Mouse (Mus musculus): ENCODE measurements around the gene Ddx39b. TPM values are rescaled to one million over a fixed set of nuclear protein-coding genes. Genes with fewer than 3 reads are reported as not detected.

Gene Ddx39b
- polyA plus RNA-seq (2014; fragmentation: Nextera tagmentation; extraction: Ambion mirVana), result 386 and 390 TPM in 2 replicates

- Histone ChIP-seq H3K4me2 (ENCODE audit: low read length) (peak within 1 kb of the TSS; percentile 95), H3K9ac (replicated peaks; ENCODE audit: low read length) (peak within 1 kb of the TSS; percentile 98), H3K4me3 (replicated peaks; ENCODE audit: low read depth, low read length) (peak within 1 kb of the TSS; percentile 71), H3K27ac (replicated peaks; ENCODE audit: low read depth, low read length) (peak within 1 kb of the TSS; percentile 97), H3K27me3 (ENCODE audit: control insufficient read depth, insufficient read depth, low read length) (no peaks in the 10 kb centered on the region), H3K36me3 (ENCODE audit: control insufficient read depth, insufficient read depth, low read length) (peaks cover 36% of the 10 kb centered on the region), H3K4me1 (ENCODE audit: control insufficient read depth, insufficient read depth, low read length) (peaks cover 40% of the 10 kb centered on the region), H3K9me3 (ENCODE audit: control insufficient read depth, low read length) (no peaks in the 10 kb centered on the region)
- under 1% methylated on average over 69 of the region's 69 CpGs for WGBS
- ATAC-seq (ENCODE audit: low FRiP score, low TSS enrichment) (peak; percentile 91), DNase-seq (peak; percentile 98)
Measured at GRCm38 (mm10) chr17:35241305-35242014, at the start of gene Ddx39b. Ddx39b (plus strand) TSS chr17:35241746.

- no peak overlapping the region for H3K9ac ChIP-seq (replicated peaks; ENCODE audit: low read length)
- H3K9me3 ChIP-seq (ENCODE audit: control insufficient read depth, low read length), result no peaks in the 10 kb centered on the region
- H3K4me1 ChIP-seq (ENCODE audit: control insufficient read depth, insufficient read depth, low read length), result peaks cover 6% of the 10 kb centered on the region; the same call in 1 of the 2 replicates
- DNase-seq, result no peak
- no peaks in the 10 kb centered on the region for H3K36me3 ChIP-seq (ENCODE audit: control insufficient read depth, insufficient read depth, low read length)
- ATAC-seq (ENCODE audit: low FRiP score, low TSS enrichment), result no peak
- 86% methylated on average over 5 of the region's 5 CpGs for WGBS
- no peak overlapping the region for H3K4me2 ChIP-seq (ENCODE audit: low read length)
- H3K27ac ChIP-seq (replicated peaks; ENCODE audit: low read depth, low read length), result no peak overlapping the region
- peaks cover 29% of the 10 kb centered on the region for H3K27me3 ChIP-seq (ENCODE audit: control insufficient read depth, insufficient read depth, low read length)
- H3K4me3 ChIP-seq (replicated peaks; ENCODE audit: low read depth, low read length), result no peak overlapping the region
Measured at GRCm38 (mm10) chr17:35192924-35193323, 48.6 kb upstream of the Ddx39b start.

DNA sequence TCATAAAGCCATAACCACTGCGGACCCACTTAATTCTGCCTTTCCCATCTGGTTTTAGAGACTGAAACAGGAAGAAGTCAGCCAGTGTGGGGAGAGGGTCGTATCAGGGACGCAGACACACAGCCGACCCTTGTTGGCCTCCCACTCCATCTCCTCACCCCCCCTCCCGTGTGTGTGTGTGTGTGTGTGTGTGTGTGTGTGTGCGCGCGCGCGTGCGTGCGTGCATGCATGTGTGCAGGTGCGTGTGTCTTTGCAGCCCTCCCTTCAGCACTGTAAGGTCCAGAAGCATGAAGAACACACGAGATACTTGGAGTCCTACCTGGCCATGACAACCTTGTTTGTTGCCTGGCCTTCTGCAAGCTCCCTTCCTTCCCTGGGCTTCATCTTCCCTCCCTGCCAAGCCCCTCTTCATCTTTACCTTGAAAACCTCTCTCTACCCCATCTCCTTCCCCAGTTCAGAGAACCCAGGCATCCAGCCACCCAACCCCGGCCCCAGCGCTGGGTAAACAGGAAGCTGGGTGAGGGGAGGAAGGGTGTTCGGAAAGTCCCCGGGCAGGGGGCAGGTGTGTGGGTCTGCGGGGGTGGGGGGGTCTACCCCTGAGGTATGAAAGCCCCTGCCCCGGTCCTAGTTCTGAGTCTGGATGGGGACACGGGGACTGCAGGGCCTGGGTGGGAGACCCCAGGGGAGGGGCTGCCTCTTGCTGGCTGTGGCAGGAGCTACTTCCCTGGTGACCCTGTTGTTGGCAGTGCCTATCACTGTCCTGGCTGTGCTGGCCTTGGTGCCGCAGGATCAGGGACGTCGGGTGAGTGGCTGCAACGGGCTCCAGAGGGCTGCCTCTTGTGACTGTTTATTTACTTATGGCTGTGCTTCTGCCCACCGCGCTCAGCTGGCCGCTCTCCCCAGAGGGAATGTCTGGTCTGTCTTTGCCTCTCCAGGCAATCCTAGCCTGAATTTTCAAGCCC is 47.4 kb upstream of the Ddx39b start, which contains the start of gene Ltb:
Gene Ltb (plus strand): TSS at position 559 of the 963 bp plus-strand sequence.
- Histone ChIP-seq H3K4me1 (ENCODE audit: control insufficient read depth, insufficient read depth, low read length) (peaks cover 6% of the 10 kb centered on the region; the same call in 1 of the 2 replicates), H3K4me2 (ENCODE audit: low read length) (peak within 1 kb of the TSS; percentile 62), H3K4me3 (replicated peaks; ENCODE audit: low read depth, low read length) (no peak within 1 kb of the TSS), H3K27ac (replicated peaks; ENCODE audit: low read depth, low read length) (no peak within 1 kb of the TSS), H3K9ac (replicated peaks; ENCODE audit: low read length) (peak within 1 kb of the TSS; percentile 42; the same call in 1 of the 2 replicates), H3K27me3 (ENCODE audit: control insufficient read depth, insufficient read depth, low read length) (peaks cover 29% of the 10 kb centered on the region), H3K9me3 (ENCODE audit: control insufficient read depth, low read length) (no peaks in the 10 kb centered on the region), H3K36me3 (ENCODE audit: control insufficient read depth, insufficient read depth, low read length) (no peaks in the 10 kb centered on the region)
- DNase-seq (no peak), ATAC-seq (ENCODE audit: low FRiP score, low TSS enrichment) (no peak)
- 74% methylated on average over 28 of the region's 28 CpGs for WGBS

DNA sequence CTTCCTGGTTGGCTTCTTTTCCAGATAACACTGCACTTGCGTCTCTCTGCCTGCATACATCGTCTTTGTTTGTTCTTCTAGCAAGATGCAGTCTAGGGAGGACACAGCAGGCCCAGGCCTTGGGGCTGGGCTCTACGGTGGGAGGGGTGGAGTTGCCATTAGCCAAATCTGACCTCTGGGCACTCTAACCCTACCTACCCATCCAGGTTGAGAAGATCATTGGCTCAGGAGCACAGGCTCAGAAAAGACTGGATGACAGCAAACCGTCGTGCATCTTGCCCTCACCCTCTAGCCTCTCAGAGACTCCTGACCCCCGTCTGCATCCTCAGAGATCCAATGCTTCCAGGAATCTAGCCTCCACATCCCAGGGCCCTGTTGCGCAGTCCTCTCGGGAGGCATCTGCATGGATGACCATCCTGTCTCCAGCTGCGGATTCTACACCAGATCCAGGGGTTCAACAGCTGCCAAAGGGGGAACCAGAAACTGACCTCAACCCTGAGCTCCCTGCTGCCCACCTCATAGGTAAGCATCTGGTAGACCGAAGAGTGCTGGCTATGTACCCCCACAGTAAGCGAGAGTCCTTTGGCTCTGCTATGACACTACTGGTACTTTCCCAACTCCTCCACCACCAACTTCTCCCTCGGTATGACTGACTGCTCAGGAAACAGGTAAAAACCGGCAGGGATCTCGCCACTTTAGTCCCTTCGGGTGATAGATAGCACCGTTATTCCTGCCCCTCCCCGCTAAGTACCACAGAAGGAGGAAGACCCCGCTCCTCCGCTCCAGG is 46.5 kb upstream of the Ddx39b start:
- no peak for ATAC-seq (ENCODE audit: low FRiP score, low TSS enrichment)
- DNase-seq, result no peak

GRCm38 (mm10) chr17:35195631-35196320 is 45.8 kb upstream of the Ddx39b start:
- H3K27me3 ChIP-seq (ENCODE audit: control insufficient read depth, insufficient read depth, low read length), result peaks cover 29% of the 10 kb centered on the region
- H3K9ac ChIP-seq (replicated peaks; ENCODE audit: low read length), result peak overlapping the region; percentile 42; the same call in 1 of the 2 replicates
- H3K4me2 ChIP-seq (ENCODE audit: low read length), result peak overlapping the region; percentile 62
- no peaks in the 10 kb centered on the region for H3K36me3 ChIP-seq (ENCODE audit: control insufficient read depth, insufficient read depth, low read length)
- H3K27ac ChIP-seq (replicated peaks; ENCODE audit: low read depth, low read length), result no peak overlapping the region
- peaks cover 6% of the 10 kb centered on the region; the same call in 1 of the 2 replicates for H3K4me1 ChIP-seq (ENCODE audit: control insufficient read depth, insufficient read depth, low read length)
- H3K9me3 ChIP-seq (ENCODE audit: control insufficient read depth, low read length), result no peaks in the 10 kb centered on the region
- WGBS, result 1% methylated on average over 66 of the region's 66 CpGs
- peak overlapping the region; percentile 30 for H3K4me3 ChIP-seq (replicated peaks; ENCODE audit: low read depth, low read length)
- peak; percentile 71 for ATAC-seq (ENCODE audit: low FRiP score, low TSS enrichment)
- DNase-seq, result peak; percentile 84

More for the DNA sequence above, 46.5 kb upstream of the Ddx39b start:
- peak overlapping the region; percentile 42; the same call in 1 of the 2 replicates for H3K9ac ChIP-seq (replicated peaks; ENCODE audit: low read length)
- H3K36me3 ChIP-seq (ENCODE audit: control insufficient read depth, insufficient read depth, low read length), result no peaks in the 10 kb centered on the region
- H3K4me2 ChIP-seq (ENCODE audit: low read length), result peak overlapping the region; percentile 62
- H3K27ac ChIP-seq (replicated peaks; ENCODE audit: low read depth, low read length), result no peak overlapping the region
- WGBS, result 46% methylated on average over 19 of the region's 19 CpGs
- no peaks in the 10 kb centered on the region for H3K9me3 ChIP-seq (ENCODE audit: control insufficient read depth, low read length)
- peaks cover 29% of the 10 kb centered on the region for H3K27me3 ChIP-seq (ENCODE audit: control insufficient read depth, insufficient read depth, low read length)
- H3K4me3 ChIP-seq (replicated peaks; ENCODE audit: low read depth, low read length), result peak overlapping the region; percentile 30
- peaks cover 6% of the 10 kb centered on the region; the same call in 1 of the 2 replicates for H3K4me1 ChIP-seq (ENCODE audit: control insufficient read depth, insufficient read depth, low read length)

DNA sequence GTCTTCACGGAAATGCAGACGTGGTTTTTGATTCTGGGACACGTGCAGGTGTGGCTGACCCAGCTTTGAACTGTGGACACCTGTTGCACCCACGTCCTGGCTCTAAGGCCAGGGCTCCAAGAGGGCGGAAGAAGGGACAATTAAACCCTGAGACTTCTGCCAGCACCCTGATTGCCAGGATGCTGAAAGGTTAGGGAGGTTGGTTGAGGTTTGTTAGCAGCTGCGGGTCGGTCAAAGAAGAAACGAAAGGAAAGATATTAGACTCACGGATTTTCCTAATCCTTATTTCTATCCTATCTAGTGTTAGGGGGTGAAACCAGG is 45.3 kb upstream of the Ddx39b start:
- DNase-seq, result no peak
- H3K9ac ChIP-seq (replicated peaks; ENCODE audit: low read length), result no peak overlapping the region; the same call in 1 of the 2 replicates
- 41% methylated on average over 9 of the region's 9 CpGs for WGBS

DNA sequence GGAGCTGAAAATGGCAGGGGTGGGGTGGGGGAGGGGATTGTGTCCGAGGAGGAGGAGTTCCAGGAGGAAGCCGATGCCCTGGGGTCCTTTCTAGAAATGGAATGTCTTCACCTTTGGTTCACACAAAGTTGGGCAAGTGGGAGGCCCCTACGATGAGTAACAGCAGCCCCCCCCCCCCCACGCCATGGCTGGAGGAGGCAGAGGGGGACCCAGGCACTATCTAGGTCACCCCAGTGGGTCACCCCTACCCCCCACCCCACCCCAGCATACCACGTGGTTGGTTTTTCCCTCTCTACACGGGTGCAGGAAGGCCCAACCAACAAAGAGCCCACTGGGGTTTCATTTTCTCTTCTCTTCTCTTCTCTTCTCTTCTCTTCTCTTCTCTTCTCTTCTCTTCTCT is 44.4 kb upstream of the Ddx39b start:
- Histone ChIP-seq H3K36me3 (ENCODE audit: control insufficient read depth, insufficient read depth, low read length) (no peaks in the 10 kb centered on the region), H3K9me3 (ENCODE audit: control insufficient read depth, low read length) (no peaks in the 10 kb centered on the region), H3K27ac (replicated peaks; ENCODE audit: low read depth, low read length) (no peak overlapping the region), H3K4me1 (ENCODE audit: control insufficient read depth, insufficient read depth, low read length) (peaks cover 6% of the 10 kb centered on the region; the same call in 1 of the 2 replicates), H3K9ac (replicated peaks; ENCODE audit: low read length) (no peak overlapping the region), H3K4me3 (replicated peaks; ENCODE audit: low read depth, low read length) (no peak overlapping the region), H3K4me2 (ENCODE audit: low read length) (no peak overlapping the region), H3K27me3 (ENCODE audit: control insufficient read depth, insufficient read depth, low read length) (peaks cover 29% of the 10 kb centered on the region)
- ATAC-seq (ENCODE audit: low FRiP score, low TSS enrichment) (no peak), DNase-seq (no peak)
- 46% methylated on average over 6 of the region's 6 CpGs for WGBS

More for the DNA sequence above, 45.3 kb upstream of the Ddx39b start:
- H3K9me3 ChIP-seq (ENCODE audit: control insufficient read depth, low read length), result no peaks in the 10 kb centered on the region
- no peak overlapping the region for H3K27ac ChIP-seq (replicated peaks; ENCODE audit: low read depth, low read length)
- H3K4me2 ChIP-seq (ENCODE audit: low read length), result peak overlapping the region; percentile 62
- peaks cover 6% of the 10 kb centered on the region; the same call in 1 of the 2 replicates for H3K4me1 ChIP-seq (ENCODE audit: control insufficient read depth, insufficient read depth, low read length)
- no peaks in the 10 kb centered on the region for H3K36me3 ChIP-seq (ENCODE audit: control insufficient read depth, insufficient read depth, low read length)
- no peak for ATAC-seq (ENCODE audit: low FRiP score, low TSS enrichment)
- peaks cover 29% of the 10 kb centered on the region for H3K27me3 ChIP-seq (ENCODE audit: control insufficient read depth, insufficient read depth, low read length)
- peak overlapping the region; percentile 30 for H3K4me3 ChIP-seq (replicated peaks; ENCODE audit: low read depth, low read length)

Measured in midbrain, embryonic 14.5 days (tissue).